Mouse (Mus musculus) CD4-positive naive resting alpha-beta T cell, adult 57 days (primary cell): ENCODE data around the gene Tcf19. TPM values are rescaled to one million over a fixed set of nuclear protein-coding genes. Genes with fewer than 3 reads are reported as not detected.

ENCODE experiments used
- total RNA-seq: library from RNA; stranded (reverse); gene quantifications from one replicate; pipeline ENCODE4 v1.2.4, GENCODE M21; 2023

Tcf19 gene
- 6.6 TPM for total RNA-seq

DNA sequence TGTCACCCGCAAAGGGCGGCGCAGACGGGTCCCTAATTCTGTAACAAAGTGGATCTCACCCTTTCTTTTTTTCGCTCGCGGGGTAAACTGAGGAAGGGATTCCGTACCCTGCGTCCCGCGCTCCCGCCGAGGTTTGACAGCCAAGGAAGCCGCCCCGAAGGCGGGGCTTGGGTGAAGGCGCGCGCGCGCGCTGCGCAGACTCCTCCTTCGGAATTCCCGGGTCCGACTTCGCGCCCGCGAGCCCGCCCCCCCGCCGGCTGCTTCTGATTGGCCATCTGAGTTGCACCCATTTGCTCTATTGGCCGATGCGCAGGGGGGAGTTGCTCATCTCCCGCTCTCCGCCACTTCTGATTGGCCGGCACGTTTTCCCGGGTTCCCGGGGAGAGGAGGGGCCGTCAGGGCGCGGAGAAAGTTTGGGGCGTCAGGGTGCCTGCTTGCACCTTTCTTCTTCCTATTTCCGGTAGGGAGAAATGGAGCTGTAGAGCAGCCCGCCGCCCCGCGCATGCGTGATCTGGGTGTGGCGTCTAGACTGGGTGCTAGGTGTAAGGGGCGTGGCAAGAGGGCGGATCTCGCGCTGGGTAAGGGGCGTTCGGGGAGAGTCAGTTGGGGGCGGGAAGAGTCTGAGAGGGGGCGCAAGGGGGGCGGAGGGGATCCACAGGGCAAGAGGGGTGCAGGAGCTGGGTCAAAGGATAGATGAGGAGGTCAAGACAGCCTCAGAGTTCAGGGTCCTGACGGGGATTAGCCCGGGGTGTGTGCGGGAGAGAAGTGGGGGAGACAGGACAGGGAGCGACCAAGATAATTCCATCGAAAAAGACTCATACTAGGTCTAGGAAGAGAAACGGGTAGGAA is at the start of gene Tcf19, which contains the start of gene Cchcr1:
Tcf19 (minus strand) TSS at position 173 of the 849 bp plus-strand sequence.
Cchcr1 (plus strand) TSS at position 449 of the 849 bp plus-strand sequence.

DNA sequence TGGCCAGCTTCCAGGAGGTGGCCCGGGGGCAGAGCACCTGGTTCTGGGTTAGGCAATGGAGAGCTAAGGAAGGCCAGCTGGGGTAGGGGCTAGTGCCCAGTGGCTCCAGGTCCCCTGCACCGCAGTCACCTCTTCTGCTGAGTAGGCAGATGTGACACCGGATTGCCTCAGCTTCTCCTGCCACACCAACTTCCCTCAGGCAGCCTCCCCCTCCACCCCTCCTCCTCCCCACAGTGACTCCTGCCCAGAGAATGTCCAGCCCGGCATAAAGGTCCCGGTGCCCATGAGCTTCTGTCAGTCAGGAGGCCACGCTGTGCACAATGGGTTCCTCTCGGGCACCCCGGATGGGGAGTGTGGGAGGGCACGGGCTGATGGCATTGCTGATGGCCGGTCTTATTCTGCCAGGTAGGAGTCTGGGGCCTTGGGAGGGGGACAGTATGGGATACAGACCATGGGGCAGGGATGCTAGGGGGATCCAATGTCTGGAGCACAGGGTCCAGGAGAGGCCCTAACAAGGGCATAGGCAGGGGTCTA is 35.3 kb upstream of the Tcf19 start, which contains the start of gene Cdsn:
Cdsn (plus strand) TSS at position 248 of the 534 bp plus-strand sequence.

DNA sequence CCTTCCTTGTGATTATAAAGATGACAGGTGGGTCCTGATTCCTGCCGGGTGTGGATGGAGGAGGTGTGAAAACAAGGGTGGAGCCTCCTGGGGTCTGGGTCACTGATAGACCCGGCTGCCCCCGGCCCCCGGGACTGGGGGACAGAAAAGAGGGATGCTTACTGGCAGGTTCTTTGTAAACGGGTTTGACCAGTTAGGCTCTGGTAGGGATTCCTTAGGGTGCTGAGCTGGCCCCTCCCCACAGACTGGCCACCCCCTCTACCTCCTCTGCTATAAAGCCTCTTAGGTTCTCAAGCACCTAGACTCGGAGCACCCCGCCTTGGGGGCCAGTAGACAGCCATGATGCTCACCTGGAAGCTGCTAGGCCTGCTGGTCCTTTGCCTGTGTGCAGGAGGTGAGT is 16.3 kb upstream of the Tcf19 start, which contains the start of gene Psors1c2:
Psors1c2 (plus strand) TSS at position 301 of the 400 bp plus-strand sequence.

DNA sequence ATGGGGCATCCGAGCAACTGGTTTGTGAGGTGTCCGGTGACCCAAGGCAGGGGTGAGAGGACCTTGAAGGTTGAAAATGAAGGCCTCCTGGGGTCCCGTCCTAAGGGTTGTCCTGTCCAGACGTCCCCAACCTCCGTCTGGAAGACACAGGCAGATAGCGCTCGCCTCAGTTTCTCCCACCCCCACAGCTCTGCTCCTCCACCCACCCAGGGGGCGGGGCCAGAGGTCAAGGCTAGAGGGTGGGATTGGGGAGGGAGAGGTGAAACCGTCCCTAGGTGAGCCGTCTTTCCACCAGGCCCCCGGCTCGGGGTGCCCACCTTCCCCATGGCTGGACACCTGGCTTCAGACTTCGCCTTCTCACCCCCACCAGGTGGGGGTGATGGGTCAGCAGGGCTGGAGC is 10.8 kb downstream of the Tcf19 start, which contains the start of gene Pou5f1:
Pou5f1 (plus strand) TSS at position 243 of the 400 bp plus-strand sequence.

DNA sequence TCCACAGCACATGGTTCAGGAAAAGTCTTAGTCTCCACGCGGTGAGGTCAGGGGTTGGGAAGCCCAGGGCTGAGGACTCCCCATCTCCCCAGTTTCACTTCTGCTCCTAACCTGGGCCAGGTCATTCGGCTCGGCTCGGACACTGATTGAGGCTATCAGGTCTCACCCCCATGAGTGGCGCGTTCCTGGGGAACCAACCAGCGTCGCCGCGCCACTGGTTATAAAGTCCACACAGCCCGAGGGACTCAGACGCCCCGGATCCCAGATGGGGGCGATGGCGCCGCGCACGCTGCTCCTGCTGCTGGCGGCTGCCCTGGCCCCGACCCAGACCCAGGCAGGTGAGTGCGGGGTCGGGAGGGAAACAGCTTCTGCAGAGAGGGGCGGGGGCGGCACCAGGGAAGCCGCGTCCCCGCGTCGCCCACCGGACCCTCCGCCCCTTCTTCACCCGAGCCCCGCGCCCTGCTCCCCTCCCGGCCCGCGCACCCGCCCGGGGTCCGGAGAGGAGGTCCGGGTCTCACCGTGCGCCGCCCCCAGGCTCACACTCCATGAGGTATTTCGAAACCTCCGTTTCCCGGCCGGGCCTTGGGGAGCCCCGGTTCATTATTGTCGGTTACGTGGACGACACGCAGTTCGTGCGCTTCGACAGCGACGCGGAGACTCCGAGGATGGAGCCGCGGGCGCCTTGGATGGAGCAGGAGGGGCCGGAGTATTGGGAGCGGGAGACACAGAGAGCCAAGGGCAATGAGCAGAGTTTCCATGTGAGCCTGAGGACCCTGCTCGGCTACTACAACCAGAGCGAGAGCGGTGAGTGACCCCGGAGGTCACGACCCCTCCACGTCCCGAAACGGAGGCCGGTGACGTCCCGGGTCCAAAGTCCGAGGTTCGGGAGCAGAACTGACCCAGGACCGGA is 46.5 kb downstream of the Tcf19 start, which contains the start of gene H2-Q10:
H2-Q10 (plus strand) TSS at position 248 of the 910 bp plus-strand sequence.

Other genes starting within 250 kb of the Tcf19 start
- 14.8 TPM for gene H2-Q1, start 196.4 kb downstream of the Tcf19 start, total RNA-seq
- gene H2-Q2, start 174.6 kb downstream of the Tcf19 start, total RNA-seq, result 16.7 TPM
- 511 TPM for gene H2-Q4, start 137.2 kb downstream of the Tcf19 start, total RNA-seq
- gene H2-Q6, start 92.0 kb downstream of the Tcf19 start, total RNA-seq, result 107 TPM
- 390 TPM for gene H2-Q7, start 77.7 kb downstream of the Tcf19 start, total RNA-seq
- gene H2-Q10, start 46.7 kb downstream of the Tcf19 start, total RNA-seq, result 74.1 TPM
- 0.71 TPM for gene Pou5f1, start 10.8 kb downstream of the Tcf19 start, total RNA-seq
- 16.2 TPM for gene Cchcr1, start 276 bp upstream of the Tcf19 start, total RNA-seq
- not detected for gene Psors1c2, start 16.4 kb upstream of the Tcf19 start, total RNA-seq
- not detected for gene Cdsn, start 35.3 kb upstream of the Tcf19 start, total RNA-seq
- gene 2300002M23Rik, start 50.6 kb upstream of the Tcf19 start, total RNA-seq, result not detected
- gene Sfta2, start 84.7 kb upstream of the Tcf19 start, total RNA-seq, result not detected
- gene Gm9573, start 109.8 kb upstream of the Tcf19 start, total RNA-seq, result not detected
- not detected for gene Mucl3, start 126.9 kb upstream of the Tcf19 start, total RNA-seq
- 49.3 TPM for gene Vars2, start 150.8 kb upstream of the Tcf19 start, total RNA-seq
- 15.8 TPM for gene Gtf2h4, start 156.9 kb upstream of the Tcf19 start, total RNA-seq
- gene Ddr1, start 187.8 kb upstream of the Tcf19 start, total RNA-seq, result 15.5 TPM